Mouse (Mus musculus) NIH3T3 (cell line): ENCODE measurements at regions not wholly inside any gene's neighbourhood (a gene's known extent, or its start where the extent isn't known, plus 50 kb on each side); places are given as distances from the start of the nearest gene placed in this dataset.
A peak's percentile ranks its signal among the peaks of the same experiment; 100 is the strongest.

Experiments used
- DNase-seq: peaks from one replicate; pipeline ENCODE4 v3.0.0-alpha.2; 2012; ENCODE audit warnings: low read depth

DNA sequence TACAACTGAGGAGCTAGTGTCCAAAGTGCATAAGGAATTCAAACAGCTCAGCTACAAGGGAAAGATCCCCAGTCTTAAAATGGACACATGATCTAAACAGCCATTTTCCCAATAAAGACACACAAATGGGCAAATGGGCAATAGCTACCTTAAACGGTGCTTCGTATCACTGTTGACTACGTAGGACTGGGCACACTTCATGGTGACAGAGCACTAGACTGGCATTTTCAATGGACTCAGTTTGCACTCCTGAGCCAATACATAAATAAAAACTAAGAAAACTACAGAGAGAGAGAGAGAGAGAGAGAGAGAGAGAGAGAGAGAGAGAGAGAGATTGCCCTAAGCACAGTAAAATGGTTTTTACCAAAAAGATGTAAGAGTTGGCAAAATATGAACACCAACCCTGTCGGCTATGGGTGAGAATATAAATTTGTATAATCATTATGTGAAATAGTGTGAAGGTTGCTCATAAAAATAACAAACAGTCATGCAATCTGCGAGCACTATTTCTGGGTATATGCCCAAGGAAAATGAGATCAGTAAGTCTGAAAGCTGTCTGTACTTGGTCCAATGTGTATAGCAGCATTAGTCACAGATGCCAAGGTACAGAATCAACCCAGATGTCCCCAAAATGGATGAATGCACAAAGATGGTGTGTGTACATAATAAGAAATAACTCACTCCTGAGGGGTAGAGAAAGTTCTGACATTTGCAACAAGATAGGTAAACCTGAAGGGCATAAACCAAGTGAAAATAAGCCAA is 312.9 kb upstream of the Clec14a start:
- DNase-seq: no peak

DNA sequence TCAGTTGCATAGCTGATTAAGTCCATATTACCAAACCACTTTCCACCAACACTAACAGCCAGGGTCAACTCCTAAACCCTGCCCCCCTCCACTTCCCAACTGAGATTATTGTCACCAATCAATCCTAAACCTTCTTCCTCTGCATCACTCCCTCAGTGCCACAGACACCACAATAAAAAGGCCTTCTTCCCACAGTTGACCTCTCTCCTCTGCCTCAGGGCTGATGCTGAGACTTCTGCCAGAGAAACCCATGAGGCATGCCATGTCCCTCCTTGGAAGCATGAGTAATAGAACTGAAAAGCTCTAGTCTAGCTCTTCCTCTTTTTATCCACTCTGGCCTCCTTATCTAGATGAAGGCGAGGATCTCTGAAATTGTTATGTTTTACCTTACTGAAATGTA is 300.0 kb upstream of the Clec14a start:
- no peak for DNase-seq

DNA sequence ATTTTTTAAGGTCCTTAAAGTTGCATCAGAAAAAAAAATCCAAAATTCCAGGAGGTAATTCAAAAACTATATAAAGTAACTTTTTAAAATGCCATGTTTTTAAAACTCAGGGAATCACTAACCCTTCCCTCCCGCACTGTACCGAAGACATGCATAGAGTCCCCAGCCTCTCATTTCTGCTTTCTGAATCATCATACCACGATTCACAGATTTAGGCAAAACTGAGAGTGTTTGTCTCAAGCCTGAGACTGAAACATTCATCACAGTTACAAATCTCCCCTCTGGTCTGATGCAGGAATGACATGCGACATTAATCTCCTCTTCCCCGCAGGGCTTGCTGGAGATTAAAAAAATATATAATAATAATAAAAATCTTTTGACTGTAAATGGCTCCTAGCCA is 291.8 kb upstream of the Clec14a start:
- DNase-seq: peak; percentile 7

DNA sequence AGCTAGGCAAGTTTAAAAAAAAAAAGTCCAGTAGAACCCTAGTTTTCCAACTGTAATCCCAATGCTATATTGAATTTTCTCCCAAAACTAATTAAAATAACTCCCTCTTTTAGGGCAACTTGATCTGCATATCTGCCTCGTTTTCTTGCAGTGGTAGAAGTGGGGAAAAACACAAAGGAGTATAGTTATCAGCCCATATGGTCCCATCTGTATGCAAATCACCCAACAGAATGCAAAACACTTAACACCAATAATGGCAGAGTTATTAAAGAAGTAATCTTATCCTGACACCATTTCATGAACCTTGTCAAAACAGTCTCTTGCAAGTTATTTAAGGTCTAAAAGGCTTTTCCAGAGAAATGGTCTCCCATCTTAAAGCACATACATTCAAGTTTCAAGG is 290.7 kb upstream of the Clec14a start:
- DNase-seq: no peak

DNA sequence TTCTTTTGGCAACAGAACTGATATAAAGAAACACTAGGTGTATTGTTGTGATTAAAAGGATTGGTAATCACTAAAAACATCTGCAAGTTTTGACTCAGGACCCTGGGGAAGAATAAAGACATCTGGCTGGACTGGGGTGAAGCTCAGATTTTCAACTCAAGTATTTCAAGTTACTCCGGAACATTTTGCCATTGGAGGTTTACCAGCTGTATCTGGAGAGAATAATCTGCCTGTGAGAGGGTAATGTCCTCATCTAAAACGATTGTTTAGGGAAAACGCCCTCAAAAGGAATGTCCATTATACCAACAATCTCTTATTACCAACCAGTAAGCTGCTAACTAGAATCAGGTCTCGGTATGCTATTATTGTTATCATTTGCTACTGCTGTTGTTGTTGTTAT is 288.2 kb upstream of the Clec14a start:
- no peak for DNase-seq

GRCm38 (mm10) chr12:58556741-58557140 is 287.7 kb upstream of the Clec14a start:
- DNase-seq: no peak

DNA sequence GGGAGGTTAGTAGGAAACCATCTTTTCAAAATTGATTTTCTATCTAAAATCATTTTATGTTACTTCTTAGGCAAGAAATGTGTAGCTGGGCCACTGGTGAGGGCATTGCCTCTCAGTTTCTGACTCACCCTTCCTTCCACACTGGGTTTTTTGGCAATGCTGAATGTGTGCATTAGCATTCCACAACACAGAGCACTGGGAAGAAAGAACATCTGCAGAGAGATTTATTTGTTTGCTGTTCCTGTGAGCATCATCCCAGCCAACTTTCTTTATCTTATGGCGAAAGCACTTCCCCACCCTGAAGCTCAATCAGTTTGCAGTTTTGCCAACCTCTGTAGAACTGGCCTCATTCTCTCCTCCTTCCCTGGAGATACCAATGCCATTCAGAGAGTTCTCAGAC is 287.0 kb upstream of the Clec14a start:
- DNase-seq: peak; percentile 46

DNA sequence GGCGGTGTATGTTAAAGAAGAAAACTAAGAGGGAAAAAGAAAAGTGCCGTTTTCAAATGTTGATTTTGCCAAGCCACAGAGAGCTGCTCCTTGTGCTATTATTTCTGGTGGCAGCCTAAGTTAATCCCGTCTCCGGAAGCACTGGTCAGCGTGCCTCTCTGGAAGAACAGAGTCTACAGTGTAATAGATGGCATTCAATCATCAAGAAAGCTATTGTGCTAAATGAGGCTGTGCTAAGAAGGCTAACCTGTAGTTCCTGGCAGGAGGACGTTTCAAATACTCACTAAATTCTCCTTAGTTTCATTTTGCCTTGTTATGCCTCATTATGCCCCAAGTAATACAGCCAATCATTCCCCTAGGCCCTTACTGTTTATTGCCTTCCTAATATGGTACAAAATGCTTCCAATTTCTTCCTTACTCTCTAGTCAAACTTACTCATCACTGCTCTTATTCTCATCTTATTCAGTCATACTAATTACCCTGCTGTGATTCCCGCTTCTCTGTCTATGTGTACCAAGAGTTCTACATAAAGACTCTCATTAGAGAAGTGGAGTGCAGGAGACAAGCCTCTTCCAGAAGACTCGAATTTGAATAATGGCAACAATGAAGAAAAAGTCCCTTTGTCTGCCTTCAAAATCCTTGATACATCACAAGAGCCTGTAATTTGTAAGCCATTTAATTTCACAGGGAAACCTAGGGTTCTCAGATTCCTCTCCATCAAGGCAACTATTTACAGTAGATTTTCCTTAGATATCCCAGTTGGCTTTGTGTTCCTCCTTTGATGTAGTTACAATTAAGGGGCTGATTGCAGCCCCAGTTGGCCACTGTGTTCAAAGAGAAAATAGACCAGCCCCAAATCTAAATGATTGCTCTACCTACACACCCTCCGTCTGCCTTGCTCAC is 282.0 kb upstream of the Clec14a start:
- no peak for DNase-seq

- no peak for DNase-seq
These were observed 276.9 kb upstream of the Clec14a start for GRCm38 (mm10) chr12:58545832-58546538.

DNA sequence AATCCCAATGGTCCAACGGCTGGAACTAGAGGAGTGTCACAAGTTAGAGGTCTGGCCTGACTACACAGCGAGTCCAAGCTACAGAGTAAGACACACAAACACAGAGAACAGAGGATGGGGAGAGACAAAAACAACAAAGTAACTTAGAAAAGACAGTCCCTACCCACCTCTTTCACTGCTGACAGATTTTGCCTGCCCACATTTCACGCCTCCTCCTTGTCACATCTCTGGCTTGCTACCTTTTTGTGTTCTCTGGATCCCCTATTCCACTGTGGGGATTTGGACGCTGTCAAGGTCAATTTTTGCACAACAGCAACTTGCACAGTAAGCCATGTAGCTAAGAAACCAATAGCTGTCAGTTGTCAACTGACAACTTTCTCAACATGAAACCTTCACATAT is 275.8 kb upstream of the Clec14a start:
- no peak for DNase-seq

DNA sequence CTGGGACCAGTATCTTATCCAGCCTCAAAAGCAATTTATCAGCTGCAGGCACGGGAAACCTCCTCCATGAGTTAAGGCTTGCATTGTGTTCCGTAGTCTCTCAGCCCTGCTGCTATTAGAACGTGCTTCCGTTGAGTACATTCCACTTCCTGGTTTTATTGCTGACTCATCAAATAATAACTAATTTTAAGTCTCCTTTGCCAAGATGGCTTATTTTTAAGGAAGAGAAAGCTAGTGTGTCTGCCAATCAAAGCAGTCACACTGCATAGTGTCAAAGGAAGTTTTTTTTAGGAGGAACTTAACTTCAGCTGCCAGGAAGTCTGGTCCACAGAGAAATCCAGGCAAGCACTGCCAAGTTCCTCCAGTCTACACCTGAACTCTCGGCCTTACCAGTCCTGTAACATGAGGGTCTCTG is 269.2 kb upstream of the Clec14a start:
- no peak for DNase-seq

- no peak for DNase-seq
These were observed 268.7 kb upstream of the Clec14a start for GRCm38 (mm10) chr12:58537833-58538232.

DNA sequence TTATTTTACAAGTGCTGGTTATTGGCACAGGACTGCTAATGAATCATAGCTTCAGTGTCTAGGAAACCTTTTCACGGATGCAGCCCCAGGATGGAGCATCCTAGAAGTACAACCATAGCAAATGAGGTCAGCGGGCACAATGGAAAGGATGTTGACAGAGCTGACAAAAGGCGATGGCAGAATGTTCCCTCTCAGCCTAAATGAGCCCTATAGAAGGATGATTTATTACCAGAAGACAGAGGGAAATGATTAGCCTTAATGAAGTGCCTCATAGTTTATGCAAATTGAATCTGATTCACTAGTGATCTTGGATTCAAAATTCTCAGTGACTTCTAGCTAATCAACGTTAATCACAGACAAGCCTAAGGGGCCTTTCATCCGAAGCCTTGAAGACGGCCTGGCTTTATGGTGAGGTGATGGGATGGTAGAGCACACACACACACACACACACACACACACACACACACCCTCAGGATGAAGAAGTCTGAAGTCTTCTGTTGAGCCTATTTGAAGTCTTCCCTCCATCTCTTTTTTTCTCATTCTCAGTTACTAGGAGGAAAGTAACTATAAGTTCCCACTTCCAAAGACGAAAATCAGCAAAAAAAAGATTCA is 267.4 kb upstream of the Clec14a start:
- DNase-seq: no peak

DNA sequence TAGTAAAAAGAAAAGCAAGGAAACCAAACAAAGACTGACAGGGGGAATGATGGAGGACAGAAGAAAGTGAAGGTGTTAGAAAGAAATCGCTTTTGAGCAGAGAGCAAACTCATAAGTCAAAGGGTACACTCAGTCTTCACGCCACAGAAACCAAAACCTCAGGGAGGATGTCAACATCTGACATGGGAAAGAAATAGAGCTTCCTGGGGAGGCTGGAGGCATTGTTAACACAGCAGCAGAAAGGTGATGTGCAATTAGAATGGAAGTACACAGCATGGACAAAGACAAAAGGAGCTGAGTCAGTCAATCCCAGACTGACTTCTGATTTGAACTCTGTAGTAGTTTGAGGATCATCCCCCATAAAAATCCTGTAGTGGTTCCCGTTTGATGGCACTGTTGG is 261.2 kb upstream of the Clec14a start:
- no peak for DNase-seq

- DNase-seq: no peak
These were observed 247.7 kb upstream of the Clec14a start for GRCm38 (mm10) chr12:58516800-58517199.

- DNase-seq: no peak
These were observed 244.9 kb upstream of the Clec14a start for GRCm38 (mm10) chr12:58513951-58514350.

DNA sequence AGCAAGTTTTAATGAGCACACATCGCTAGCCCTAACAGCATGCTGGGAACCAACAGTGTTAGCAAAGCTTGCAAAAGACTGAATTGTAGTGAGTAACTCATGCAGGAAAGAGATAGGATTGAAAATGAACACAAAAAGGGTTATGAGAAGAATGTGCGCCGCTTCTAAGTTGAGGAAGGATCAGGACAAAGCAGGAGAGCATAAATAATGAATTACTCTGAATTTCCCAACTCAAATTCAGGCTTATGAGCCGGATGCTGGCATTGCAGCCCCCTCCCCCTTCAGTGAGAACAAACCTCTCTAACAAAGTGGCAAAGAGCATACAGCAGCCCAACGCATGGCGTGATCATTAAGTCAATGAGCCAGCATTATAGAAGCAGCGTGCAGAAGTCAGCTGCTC is 243.6 kb upstream of the Clec14a start:
- no peak for DNase-seq

GRCm38 (mm10) chr12:58504283-58504682 is 235.2 kb upstream of the Clec14a start:
- no peak for DNase-seq

- DNase-seq: no peak
These were observed 205.1 kb upstream of the Clec14a start for GRCm38 (mm10) chr12:58474181-58474580.

DNA sequence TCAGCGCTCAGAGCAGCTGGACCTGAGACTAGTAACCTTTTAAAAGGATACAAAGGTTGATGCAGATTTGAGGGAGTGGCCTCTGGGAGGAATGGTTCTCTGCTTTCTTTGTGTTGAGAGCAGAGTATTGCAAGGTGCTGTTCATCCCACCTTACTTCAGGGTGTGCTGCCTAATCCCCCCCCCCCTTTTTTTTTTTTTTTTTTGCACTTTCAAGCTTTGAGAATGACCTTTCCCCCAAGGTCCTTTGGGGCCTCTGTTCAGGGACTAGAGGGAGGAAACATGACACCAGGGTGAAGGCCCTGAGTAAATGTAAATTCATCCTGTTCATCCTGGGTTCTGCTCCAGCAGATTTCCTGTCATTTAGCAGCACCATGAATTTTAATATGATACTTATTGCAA is 204.4 kb upstream of the Clec14a start:
- no peak for DNase-seq

- no peak for DNase-seq
These were observed 191.4 kb upstream of the Clec14a start for GRCm38 (mm10) chr12:58460465-58460864.

- DNase-seq: peak; percentile 29
These were observed 185.7 kb upstream of the Clec14a start for GRCm38 (mm10) chr12:58454828-58455227.
